Mouse (Mus musculus): Measurements from ENCODE around the gene Ints14. TPM values are rescaled to one million over a fixed set of nuclear protein-coding genes. Genes with fewer than 3 reads are reported as not detected.

Ints14 gene
- polyA plus RNA-seq, 1 experiment = 35.0 TPM

- Histone ChIP-seq H3K27ac (ENCODE audit: insufficient read depth, low read length) (no peak overlapping the region), H3K4me1 (ENCODE audit: control insufficient read depth, insufficient read depth, low read length) (peaks cover 4% of the 10 kb centered on the region; the same call in 1 of the 2 replicates), H3K4me3 (ENCODE audit: insufficient read depth, low read length) (no peak overlapping the region)
- TF ChIP-seq CTCF (IDR thresholded peaks at IDR 0.05; ENCODE audit: borderline replicate concordance, insufficient read depth, low read length) (no peak), POLR2A (IDR thresholded peaks at IDR 0.05; ENCODE audit: low read depth, low read length) (no peak)
These were observed 55.7 kb downstream of the Ints14 start for GRCm38 (mm10) chr9:65016241-65016977.

- no peak overlapping the region for H3K27ac ChIP-seq (ENCODE audit: insufficient read depth, low read length)
- no peak overlapping the region for H3K4me3 ChIP-seq (ENCODE audit: insufficient read depth, low read length)
- peaks cover 4% of the 10 kb centered on the region; the same call in 1 of the 2 replicates for H3K4me1 ChIP-seq (ENCODE audit: control insufficient read depth, insufficient read depth, low read length)
- TF ChIP-seq POLR2A (IDR thresholded peaks at IDR 0.05; ENCODE audit: low read depth, low read length) (no peak), CTCF (IDR thresholded peaks at IDR 0.05; ENCODE audit: borderline replicate concordance, insufficient read depth, low read length) (no peak)
These were observed 56.5 kb downstream of the Ints14 start for GRCm38 (mm10) chr9:65016978-65017827.

GRCm38 (mm10) chr9:65017896-65018295 is 57.2 kb downstream of the Ints14 start:
- H3K4me3 ChIP-seq (ENCODE audit: insufficient read depth, low read length) = no peak overlapping the region
- TF ChIP-seq CTCF (IDR thresholded peaks at IDR 0.05; ENCODE audit: borderline replicate concordance, insufficient read depth, low read length) = no peak
- no peak for TF ChIP-seq POLR2A (IDR thresholded peaks at IDR 0.05; ENCODE audit: low read depth, low read length)
- H3K27ac ChIP-seq (ENCODE audit: insufficient read depth, low read length) = no peak overlapping the region
- H3K4me1 ChIP-seq (ENCODE audit: control insufficient read depth, insufficient read depth, low read length) = peaks cover 4% of the 10 kb centered on the region; the same call in 1 of the 2 replicates

- Histone ChIP-seq H3K4me1 (ENCODE audit: control insufficient read depth, insufficient read depth, low read length) (peaks cover 4% of the 10 kb centered on the region; the same call in 1 of the 2 replicates), H3K27ac (ENCODE audit: insufficient read depth, low read length) (no peak overlapping the region), H3K4me3 (ENCODE audit: insufficient read depth, low read length) (no peak overlapping the region)
- TF ChIP-seq CTCF (IDR thresholded peaks at IDR 0.05; ENCODE audit: borderline replicate concordance, insufficient read depth, low read length) (no peak), POLR2A (IDR thresholded peaks at IDR 0.05; ENCODE audit: low read depth, low read length) (no peak)
These were observed 58.0 kb downstream of the Ints14 start for GRCm38 (mm10) chr9:65018588-65019121.

GRCm38 (mm10) chr9:65019146-65019545 is 58.4 kb downstream of the Ints14 start:
- H3K4me1 ChIP-seq (ENCODE audit: control insufficient read depth, insufficient read depth, low read length) = peaks cover 4% of the 10 kb centered on the region; the same call in 1 of the 2 replicates
- TF ChIP-seq CTCF (IDR thresholded peaks at IDR 0.05; ENCODE audit: borderline replicate concordance, insufficient read depth, low read length) = no peak
- TF ChIP-seq POLR2A (IDR thresholded peaks at IDR 0.05; ENCODE audit: low read depth, low read length) = no peak
- no peak overlapping the region for H3K27ac ChIP-seq (ENCODE audit: insufficient read depth, low read length)
- no peak overlapping the region for H3K4me3 ChIP-seq (ENCODE audit: insufficient read depth, low read length)

- H3K4me3 ChIP-seq (ENCODE audit: insufficient read depth, low read length) = no peak overlapping the region
- TF ChIP-seq POLR2A (IDR thresholded peaks at IDR 0.05; ENCODE audit: low read depth, low read length) (no peak), CTCF (IDR thresholded peaks at IDR 0.05; ENCODE audit: borderline replicate concordance, insufficient read depth, low read length) (no peak)
- no peak overlapping the region for H3K27ac ChIP-seq (ENCODE audit: insufficient read depth, low read length)
- peaks cover 4% of the 10 kb centered on the region; the same call in 1 of the 2 replicates for H3K4me1 ChIP-seq (ENCODE audit: control insufficient read depth, insufficient read depth, low read length)
These were observed 59.4 kb downstream of the Ints14 start for GRCm38 (mm10) chr9:65020128-65020527.

GRCm38 (mm10) chr9:65020991-65021886 is 60.5 kb downstream of the Ints14 start, which contains the start of gene Hacd3:
Gene Hacd3 (minus strand): TSS chr9:65021693.
- peak within 1 kb of the TSS; percentile 51 for H3K27ac ChIP-seq (ENCODE audit: insufficient read depth, low read length)
- TF ChIP-seq POLR2A (IDR thresholded peaks at IDR 0.05; ENCODE audit: low read depth, low read length) = peak; percentile 93
- no peak for TF ChIP-seq CTCF (IDR thresholded peaks at IDR 0.05; ENCODE audit: borderline replicate concordance, insufficient read depth, low read length)
- H3K4me1 ChIP-seq (ENCODE audit: control insufficient read depth, insufficient read depth, low read length) = peaks cover 4% of the 10 kb centered on the region; the same call in 1 of the 2 replicates
- peak within 1 kb of the TSS; percentile 86 for H3K4me3 ChIP-seq (ENCODE audit: insufficient read depth, low read length)

GRCm38 (mm10) chr9:65021887-65022579 is 61.3 kb downstream of the Ints14 start:
- no peak for TF ChIP-seq CTCF (IDR thresholded peaks at IDR 0.05; ENCODE audit: borderline replicate concordance, insufficient read depth, low read length)
- no peak for TF ChIP-seq POLR2A (IDR thresholded peaks at IDR 0.05; ENCODE audit: low read depth, low read length)
- peak overlapping the region; percentile 18; the same call in 1 of the 2 replicates for H3K4me3 ChIP-seq (ENCODE audit: insufficient read depth, low read length)
- H3K4me1 ChIP-seq (ENCODE audit: control insufficient read depth, insufficient read depth, low read length) = peaks cover 4% of the 10 kb centered on the region; the same call in 1 of the 2 replicates
- H3K27ac ChIP-seq (ENCODE audit: insufficient read depth, low read length) = peak overlapping the region; percentile 51
